Mouse (Mus musculus): Measurements from ENCODE around the gene Pax8. TPM values are rescaled to one million over a fixed set of nuclear protein-coding genes. Genes with fewer than 3 reads are reported as not detected.

Gene Pax8
- polyA plus RNA-seq, 1 experiment, result not detected

DNA sequence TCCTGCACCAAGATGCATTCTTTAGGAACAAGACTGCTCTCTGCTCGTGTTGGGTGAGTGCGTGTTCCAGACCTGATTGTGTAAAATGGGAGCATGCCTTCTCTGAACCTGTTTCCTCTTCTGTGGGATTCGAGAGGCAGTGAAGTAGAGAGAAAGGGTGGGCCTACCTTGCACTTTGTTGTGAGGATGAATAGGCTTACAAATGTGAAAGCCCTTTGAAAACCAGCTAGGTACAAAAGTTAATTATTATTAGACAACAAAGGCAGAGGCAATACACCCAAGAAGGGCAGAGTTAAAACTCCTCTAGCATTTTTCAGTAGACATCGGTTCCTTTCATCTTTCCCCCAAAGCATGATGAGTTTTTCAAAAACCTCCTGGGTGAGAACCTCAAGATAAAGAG lies 3.2 kb upstream of the Pax8 start:
- no peak for DNase-seq (ENCODE audit: low read depth in 1 of 2, low spot score in 2 of 2)
- H3K27me3 ChIP-seq (ENCODE audit: control insufficient read depth, insufficient read depth, low read length), result peaks cover 11% of the 10 kb centered on the region
- H3K36me3 ChIP-seq (ENCODE audit: control insufficient read depth, insufficient read depth, low read length), result no peaks in the 10 kb centered on the region
- H3K27ac ChIP-seq (ENCODE audit: insufficient read depth, low read length), result no peak overlapping the region
- H3K4me3 ChIP-seq (ENCODE audit: extremely low read depth, insufficient read depth, insufficient read length), result no peak overlapping the region
- WGBS, result 71% methylated on average over 4 of the region's 4 CpGs
- TF ChIP-seq POLR2A (IDR thresholded peaks at IDR 0.05; ENCODE audit: low read depth, low read length) (no peak), CTCF (IDR thresholded peaks at IDR 0.05; ENCODE audit: extremely low read depth, insufficient read depth, insufficient read length, insufficient replicate concordance) (no peak)
- no peaks in the 10 kb centered on the region for H3K4me1 ChIP-seq (ENCODE audit: control insufficient read depth, insufficient read depth, insufficient read length)

DNA sequence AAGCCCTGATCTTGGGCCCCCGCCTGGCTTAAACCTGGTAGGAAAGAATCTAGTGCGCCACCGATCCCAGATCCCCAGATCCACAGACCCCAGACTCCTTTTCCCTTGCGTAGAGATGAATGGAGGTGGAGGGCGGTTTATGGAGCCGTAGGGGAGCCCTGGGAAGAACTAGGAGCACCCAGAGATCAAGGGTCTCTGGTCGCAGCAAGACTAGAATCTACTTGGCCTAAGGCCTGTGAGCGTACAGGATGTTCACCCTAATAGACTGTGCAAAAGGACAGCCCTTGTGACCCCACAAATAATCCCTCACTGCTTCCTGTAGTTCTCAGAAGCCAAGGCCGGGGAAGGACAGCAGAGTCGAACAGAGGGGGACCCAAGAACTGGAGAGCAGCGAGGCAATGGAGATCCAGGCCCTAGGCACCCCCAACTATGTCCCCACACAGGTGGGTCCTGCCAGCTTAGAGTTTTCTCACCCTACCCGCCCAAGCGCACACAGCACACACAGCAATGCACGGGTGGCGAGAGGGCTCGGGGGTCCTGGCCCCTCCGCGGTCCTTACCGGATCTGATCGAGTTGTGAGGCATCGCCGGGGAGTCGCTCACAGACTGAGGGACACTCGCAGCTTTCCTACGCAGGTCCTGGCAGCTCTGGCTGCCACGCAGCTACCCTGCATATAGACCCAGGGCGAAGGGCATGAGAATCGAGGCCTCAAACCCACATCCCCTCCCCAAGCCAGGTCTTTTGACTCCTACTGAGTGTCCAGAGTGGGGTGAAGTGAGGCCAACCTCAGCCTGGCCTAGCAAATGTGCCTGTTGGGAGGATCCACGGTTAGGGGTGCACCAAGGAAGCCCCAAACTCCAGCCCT lies 653 bp downstream of the Pax8 start:
- no peak overlapping the region for H3K4me3 ChIP-seq (ENCODE audit: extremely low read depth, insufficient read depth, insufficient read length)
- H3K27ac ChIP-seq (ENCODE audit: insufficient read depth, low read length), result no peak overlapping the region
- no peaks in the 10 kb centered on the region for H3K4me1 ChIP-seq (ENCODE audit: control insufficient read depth, insufficient read depth, insufficient read length)
- TF ChIP-seq CTCF (IDR thresholded peaks at IDR 0.05; ENCODE audit: extremely low read depth, insufficient read depth, insufficient read length, insufficient replicate concordance) (no peak), POLR2A (IDR thresholded peaks at IDR 0.05; ENCODE audit: low read depth, low read length) (no peak)
- WGBS, result 30% methylated on average over 29 of the region's 29 CpGs
- no peak for DNase-seq (ENCODE audit: low read depth in 1 of 2, low spot score in 2 of 2)
- H3K36me3 ChIP-seq (ENCODE audit: control insufficient read depth, insufficient read depth, low read length), result no peaks in the 10 kb centered on the region
- H3K27me3 ChIP-seq (ENCODE audit: control insufficient read depth, insufficient read depth, low read length), result peaks cover 20% of the 10 kb centered on the region

DNA sequence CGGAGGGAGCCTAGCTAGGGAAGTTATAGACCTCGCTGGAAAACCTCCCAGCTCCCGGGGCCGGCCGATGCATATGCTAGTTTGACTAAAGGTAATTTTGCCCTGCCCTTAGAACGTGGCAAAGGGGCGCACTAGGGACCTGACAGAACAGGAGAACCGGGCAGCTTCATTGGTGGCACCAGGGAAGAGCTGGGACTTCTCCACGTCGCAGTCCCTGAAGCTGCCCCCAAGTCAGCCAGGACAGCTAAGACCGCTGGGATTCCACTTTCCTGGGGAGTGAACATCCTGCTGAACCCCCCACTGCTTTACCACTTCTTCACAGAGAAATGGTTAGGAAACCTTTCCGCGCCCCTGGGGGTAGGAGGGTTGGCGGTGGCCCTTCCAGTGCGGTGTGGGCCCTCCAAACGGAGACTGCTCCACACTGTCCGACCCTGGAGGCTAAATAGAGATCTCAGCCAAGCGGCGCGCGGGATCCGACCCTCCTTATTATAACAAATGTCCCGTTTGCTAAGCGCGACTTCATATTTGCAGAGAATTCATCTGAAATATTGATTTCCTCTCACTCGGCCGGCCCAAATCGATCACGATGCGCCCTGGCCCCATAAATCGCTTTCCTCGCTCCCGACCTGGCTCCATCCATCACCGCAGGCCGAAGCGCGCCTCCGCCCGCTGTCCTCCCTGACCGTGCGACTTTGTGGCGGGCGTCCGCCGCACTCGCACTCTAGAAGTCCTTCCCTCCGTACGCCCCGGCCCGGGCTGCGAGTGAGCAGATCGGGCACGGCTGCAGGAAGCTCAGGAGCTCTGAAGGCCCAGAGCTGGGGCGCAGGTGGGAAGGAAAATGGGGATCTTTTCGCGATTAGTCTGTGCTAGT lies 1.5 kb downstream of the Pax8 start:
- Histone ChIP-seq H3K4me1 (ENCODE audit: control insufficient read depth, insufficient read depth, insufficient read length) (no peaks in the 10 kb centered on the region), H3K4me3 (ENCODE audit: extremely low read depth, insufficient read depth, insufficient read length) (no peak overlapping the region), H3K27ac (ENCODE audit: insufficient read depth, low read length) (no peak overlapping the region), H3K36me3 (ENCODE audit: control insufficient read depth, insufficient read depth, low read length) (no peaks in the 10 kb centered on the region), H3K27me3 (ENCODE audit: control insufficient read depth, insufficient read depth, low read length) (peaks cover 20% of the 10 kb centered on the region)
- no peak for DNase-seq (ENCODE audit: low read depth in 1 of 2, low spot score in 2 of 2)
- TF ChIP-seq POLR2A (IDR thresholded peaks at IDR 0.05; ENCODE audit: low read depth, low read length), result no peak
- no peak for TF ChIP-seq CTCF (IDR thresholded peaks at IDR 0.05; ENCODE audit: extremely low read depth, insufficient read depth, insufficient read length, insufficient replicate concordance)
- WGBS, result 5% methylated on average over 56 of the region's 56 CpGs

DNA sequence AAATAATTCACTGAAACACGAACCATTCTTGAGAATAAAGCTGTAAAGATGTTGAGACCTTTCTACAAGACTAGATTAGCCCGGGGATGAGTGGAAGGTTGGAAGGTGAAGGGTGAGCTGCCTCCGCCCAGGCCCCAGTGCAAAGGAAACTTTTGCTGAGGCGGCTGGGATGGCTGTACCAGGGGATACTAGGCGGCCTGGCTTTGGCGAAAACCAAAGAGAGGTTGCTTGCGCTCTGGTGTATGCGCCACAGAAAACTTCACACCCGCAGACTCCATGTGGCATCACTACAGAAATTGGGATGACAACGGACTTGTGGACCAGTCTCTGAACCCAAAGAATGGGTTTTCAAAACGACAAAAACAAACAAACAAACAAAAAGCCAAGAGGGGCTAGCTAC lies 2.7 kb downstream of the Pax8 start:
- Histone ChIP-seq H3K4me1 (ENCODE audit: control insufficient read depth, insufficient read depth, insufficient read length) (no peaks in the 10 kb centered on the region), H3K27me3 (ENCODE audit: control insufficient read depth, insufficient read depth, low read length) (peaks cover 20% of the 10 kb centered on the region), H3K36me3 (ENCODE audit: control insufficient read depth, insufficient read depth, low read length) (no peaks in the 10 kb centered on the region), H3K27ac (ENCODE audit: insufficient read depth, low read length) (no peak overlapping the region), H3K4me3 (ENCODE audit: extremely low read depth, insufficient read depth, insufficient read length) (no peak overlapping the region)
- TF ChIP-seq CTCF (IDR thresholded peaks at IDR 0.05; ENCODE audit: extremely low read depth, insufficient read depth, insufficient read length, insufficient replicate concordance), result no peak
- no peak for TF ChIP-seq POLR2A (IDR thresholded peaks at IDR 0.05; ENCODE audit: low read depth, low read length)
- DNase-seq (ENCODE audit: low read depth in 1 of 2, low spot score in 2 of 2), result no peak
- 15% methylated on average over 11 of the region's 11 CpGs for WGBS

DNA sequence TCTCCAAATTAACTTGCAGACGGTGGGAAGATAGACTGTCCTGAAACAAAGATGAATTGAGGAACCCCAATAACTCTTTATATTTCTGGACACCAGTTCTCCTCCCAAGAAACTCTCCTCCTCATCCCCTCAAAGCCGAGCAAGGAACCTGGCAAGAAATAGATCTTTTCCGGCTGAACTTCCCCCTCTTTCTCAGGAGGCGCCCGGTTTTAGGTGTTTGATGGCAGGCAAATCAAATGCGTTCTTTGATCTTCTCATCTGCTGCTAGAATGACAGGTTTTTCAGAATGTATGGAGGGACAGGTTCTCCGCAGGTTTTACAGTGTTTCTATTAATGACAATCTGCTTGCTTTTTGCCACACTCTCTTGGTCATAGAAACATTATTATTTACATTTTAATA lies 3.3 kb downstream of the Pax8 start:
- no peak for DNase-seq (ENCODE audit: low read depth in 1 of 2, low spot score in 2 of 2)
- 9% methylated on average over 7 of the region's 7 CpGs for WGBS
- H3K27me3 ChIP-seq (ENCODE audit: control insufficient read depth, insufficient read depth, low read length), result peaks cover 20% of the 10 kb centered on the region
- no peak overlapping the region for H3K27ac ChIP-seq (ENCODE audit: insufficient read depth, low read length)
- TF ChIP-seq CTCF (IDR thresholded peaks at IDR 0.05; ENCODE audit: extremely low read depth, insufficient read depth, insufficient read length, insufficient replicate concordance) (no peak), POLR2A (IDR thresholded peaks at IDR 0.05; ENCODE audit: low read depth, low read length) (no peak)
- no peaks in the 10 kb centered on the region for H3K36me3 ChIP-seq (ENCODE audit: control insufficient read depth, insufficient read depth, low read length)
- H3K4me1 ChIP-seq (ENCODE audit: control insufficient read depth, insufficient read depth, insufficient read length), result no peaks in the 10 kb centered on the region
- no peak overlapping the region for H3K4me3 ChIP-seq (ENCODE audit: extremely low read depth, insufficient read depth, insufficient read length)

DNA sequence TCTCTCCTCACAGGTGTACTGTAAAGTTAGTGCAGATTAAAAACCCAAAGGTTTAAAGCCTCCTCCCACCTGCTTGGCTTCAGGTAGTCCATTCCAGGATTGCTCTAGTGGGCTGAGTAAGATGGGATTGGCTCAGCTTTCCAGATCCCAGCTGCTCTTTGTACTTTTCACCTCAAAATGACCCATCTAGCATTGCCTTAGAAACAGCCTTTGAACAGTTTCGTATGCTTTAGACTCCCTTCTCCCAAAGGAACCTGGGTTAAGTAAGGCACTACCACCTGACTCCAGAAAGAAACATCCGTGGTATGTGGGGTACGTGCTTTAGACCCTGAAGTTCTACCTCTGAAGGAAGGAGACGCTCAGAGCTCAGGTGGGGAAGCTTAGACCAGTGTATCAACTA lies 6.3 kb downstream of the Pax8 start:
- H3K36me3 ChIP-seq (ENCODE audit: control insufficient read depth, insufficient read depth, low read length), result no peaks in the 10 kb centered on the region
- H3K27me3 ChIP-seq (ENCODE audit: control insufficient read depth, insufficient read depth, low read length), result peaks cover 13% of the 10 kb centered on the region
- no peaks in the 10 kb centered on the region for H3K4me1 ChIP-seq (ENCODE audit: control insufficient read depth, insufficient read depth, insufficient read length)
- no peak overlapping the region for H3K4me3 ChIP-seq (ENCODE audit: extremely low read depth, insufficient read depth, insufficient read length)
- H3K27ac ChIP-seq (ENCODE audit: insufficient read depth, low read length), result no peak overlapping the region
- WGBS, result 73% methylated on average over 4 of the region's 4 CpGs
- no peak for DNase-seq (ENCODE audit: low read depth in 1 of 2, low spot score in 2 of 2)
- TF ChIP-seq POLR2A (IDR thresholded peaks at IDR 0.05; ENCODE audit: low read depth, low read length) (no peak), CTCF (IDR thresholded peaks at IDR 0.05; ENCODE audit: extremely low read depth, insufficient read depth, insufficient read length, insufficient replicate concordance) (no peak)

Measured in spleen, adult 2 months (tissue).